Mouse (Mus musculus) left cerebral cortex, postnatal 25 days (tissue): Measurements from ENCODE around the gene Gm28035. TPM values are rescaled to one million over a fixed set of nuclear protein-coding genes. Genes with fewer than 3 reads are reported as not detected.

Source experiments
- DNase-seq, 2 experiments: peaks; one replicate each; pipeline ENCODE4 v3.0.0; 2022; ENCODE audit warnings: low spot score in 2 of 2, mixed read lengths in 1 of 2
- intact Hi-C: fragments of 180-260 bp; cut with DNase I; formaldehyde crosslinking; loops from one replicate; pipeline ENCODE4 v1.15.1; 2025
- total RNA-seq, 2 experiments: library from RNA; stranded (reverse); gene quantifications; 2 replicates each; pipeline ENCODE4 v1.2.3; 2021

The Gm28035 gene
- total RNA-seq, 2 experiments from 2014 or later: 9.9 to 12.3 TPM

DNA sequence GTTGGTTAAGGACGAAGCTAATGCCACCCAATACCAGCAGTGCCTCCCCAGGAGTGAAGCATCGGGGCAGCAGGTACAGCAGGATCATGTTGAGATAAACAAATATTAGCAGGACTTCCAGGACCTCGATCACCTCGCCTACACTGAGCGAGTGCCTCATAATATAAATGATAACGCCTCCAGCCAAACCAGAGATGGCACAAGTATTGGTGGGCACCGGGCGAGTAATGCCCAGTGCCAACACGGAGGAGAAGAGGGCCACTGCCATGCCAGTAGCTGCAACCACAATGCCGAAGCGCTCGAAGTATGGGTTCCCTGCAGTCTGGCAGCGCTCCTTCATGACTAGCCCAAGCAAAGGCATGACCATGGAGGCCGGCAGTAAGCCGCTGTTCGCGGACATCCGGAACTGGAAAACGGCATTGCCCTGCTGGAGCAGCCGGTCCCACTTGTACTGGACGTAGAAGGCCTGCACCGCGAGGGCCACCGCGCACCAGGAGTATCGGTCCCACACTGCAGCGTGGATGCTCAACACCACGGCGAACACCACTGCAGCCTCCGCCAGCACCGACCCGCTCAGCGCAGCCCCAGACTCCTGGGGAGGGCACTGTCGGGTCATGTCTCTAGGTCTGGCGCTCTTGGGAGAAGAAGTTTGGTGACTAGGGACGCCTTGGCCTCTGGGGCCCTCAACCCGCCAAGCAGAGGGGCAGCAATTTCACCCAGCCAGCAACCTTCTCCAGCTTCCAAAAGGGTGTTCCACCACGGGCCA lies 45.2 kb downstream of the Gm28035 start:
- DNase-seq: peak in 1 of 2 experiments; percentile 30
- intact Hi-C loops: no loop called here

- DNase-seq: peak; percentile 95 to 96
- intact Hi-C loops: no loop called here
Measured at GRCm38 (mm10) chr2:30286192-30287026, 46.0 kb downstream of the Gm28035 start, which contains the start of the genes Dolk and Nup188. Gene Dolk (minus strand): TSS chr2:30286334. Gene Nup188 (plus strand): TSS chr2:30286397.

- peak in 1 of 2 experiments; percentile 52 for DNase-seq
- intact Hi-C loops: no loop called here
Measured at GRCm38 (mm10) chr2:30287027-30287373, 46.6 kb downstream of the Gm28035 start.

- intact Hi-C loops: no loop called here
- DNase-seq: no peak
Measured at GRCm38 (mm10) chr2:30299525-30299924, 59.2 kb downstream of the Gm28035 start.

DNA sequence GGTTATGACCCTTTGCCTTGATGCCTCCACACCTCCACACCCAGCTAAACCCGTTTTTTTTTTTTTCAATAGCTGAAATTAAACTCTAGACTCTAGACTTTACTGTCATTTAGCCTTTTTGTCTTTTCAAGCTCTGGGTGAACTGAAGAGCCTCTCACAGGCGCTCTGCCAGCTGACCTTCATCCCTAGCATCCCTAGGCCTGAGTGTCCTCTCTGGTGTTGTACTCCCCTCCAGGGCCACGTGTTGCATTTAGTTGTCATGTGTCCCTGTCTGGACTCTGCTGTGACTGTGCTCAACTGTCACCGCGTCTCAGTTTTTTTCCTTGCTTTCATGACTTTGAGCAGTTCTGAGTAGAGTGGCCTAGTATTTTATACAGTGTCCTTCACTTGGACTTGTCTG lies 59.6 kb downstream of the Gm28035 start:
- DNase-seq: no peak
- intact Hi-C loops: no loop called here

GRCm38 (mm10) chr2:30306087-30306486 lies 65.7 kb downstream of the Gm28035 start:
- intact Hi-C loops: no loop called here
- DNase-seq: no peak

GRCm38 (mm10) chr2:30309351-30309750 lies 69.0 kb downstream of the Gm28035 start:
- intact Hi-C loops: no loop called here
- DNase-seq: no peak

GRCm38 (mm10) chr2:30311481-30311880 lies 71.1 kb downstream of the Gm28035 start:
- DNase-seq: peak in 1 of 2 experiments; percentile 72
- intact Hi-C loops: no loop called here

- intact Hi-C loops: no loop called here
Measured at GRCm38 (mm10) chr2:30316136-30316535, 75.8 kb downstream of the Gm28035 start.

GRCm38 (mm10) chr2:30316955-30317354 lies 76.6 kb downstream of the Gm28035 start:
- intact Hi-C loops: no loop called here
- DNase-seq: peak in 1 of 2 experiments; percentile 58

More at GRCm38 (mm10) chr2:30316136-30316535, 75.8 kb downstream of the Gm28035 start:
- no peak for DNase-seq

- intact Hi-C loops: no loop called here
- no peak for DNase-seq
Measured at GRCm38 (mm10) chr2:30319260-30319659, 78.9 kb downstream of the Gm28035 start.

- no peak for DNase-seq
- intact Hi-C loops: no loop called here
Measured at GRCm38 (mm10) chr2:30323111-30323510, 82.7 kb downstream of the Gm28035 start.

DNA sequence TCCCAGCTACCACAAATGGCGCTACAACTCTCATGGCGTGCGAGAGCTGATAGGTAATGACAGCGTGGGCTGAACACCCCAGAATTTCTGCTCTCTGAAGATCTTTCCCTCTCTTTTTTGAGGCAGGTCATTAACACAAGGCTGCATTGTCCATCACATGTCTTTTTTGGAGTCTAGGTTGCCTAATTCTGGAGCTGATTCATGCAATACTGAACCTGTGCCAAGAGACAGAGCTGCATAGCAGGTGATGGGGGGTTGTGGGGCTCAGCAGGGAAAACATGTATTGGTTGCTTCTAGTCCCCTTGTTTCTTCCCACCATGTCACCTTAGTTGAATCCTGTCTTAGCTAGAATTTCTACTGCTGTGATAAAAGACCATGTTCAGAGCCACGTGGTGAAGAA lies 84.9 kb downstream of the Gm28035 start:
- intact Hi-C loops: no loop called here

GRCm38 (mm10) chr2:30327276-30327675 lies 86.9 kb downstream of the Gm28035 start:
- intact Hi-C loops: no loop called here
- DNase-seq: no peak

More for the DNA sequence above, 84.9 kb downstream of the Gm28035 start:
- no peak for DNase-seq

DNA sequence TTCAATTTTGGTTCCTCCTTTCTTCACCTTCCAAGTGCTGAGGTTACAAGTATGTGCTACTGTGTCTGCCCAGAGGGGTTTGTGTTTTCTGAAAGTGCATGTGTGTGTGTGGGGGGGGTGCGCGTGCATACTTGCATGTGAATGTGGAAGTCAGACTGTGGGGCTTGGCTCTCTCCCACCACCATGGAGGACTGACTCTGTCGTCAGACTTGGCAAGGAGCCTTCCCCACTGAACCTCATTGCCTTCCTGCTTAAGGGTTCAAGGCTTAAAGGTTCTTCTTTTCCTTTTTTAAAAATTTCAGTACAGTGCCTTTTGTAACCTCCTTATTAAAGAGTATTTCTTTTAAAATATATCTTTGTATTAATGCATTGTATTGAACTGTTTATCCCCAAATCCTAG lies 88.4 kb downstream of the Gm28035 start:
- intact Hi-C loops: no loop called here
- DNase-seq: no peak

Other genes with a start within 250 kb of the Gm28035 start
- gene Wdr34, start 191.7 kb upstream of the Gm28035 start, total RNA-seq: 10 to 100 TPM; 37.4 to 37.9 TPM
- 100 to 1,000 TPM; 186 to 193 TPM for gene Set, start 183.2 kb upstream of the Gm28035 start, total RNA-seq
- 1 to 10 TPM; 1.6 to 2.4 TPM for gene Pkn3, start 162.9 kb upstream of the Gm28035 start, total RNA-seq
- 1 to 10 TPM; 8.5 to 8.8 TPM for gene Zdhhc12, start 146.9 kb upstream of the Gm28035 start, total RNA-seq
- gene Zer1, start 116.0 kb upstream of the Gm28035 start, total RNA-seq: 100 to 1,000 TPM; 152 TPM
- gene Tbc1d13, start 106.8 kb upstream of the Gm28035 start, total RNA-seq: 10 to 100 TPM; 51.3 to 58.4 TPM
- gene Endog, start 69.1 kb upstream of the Gm28035 start, total RNA-seq: 10 to 100 TPM; 20.4 to 21.8 TPM
- gene Spout1, start 62.1 kb upstream of the Gm28035 start, total RNA-seq: 10 to 100 TPM; 34.7 to 36.9 TPM
- gene Kyat1, start 34.7 kb upstream of the Gm28035 start, total RNA-seq: 10 to 100 TPM; 12.2 to 16.7 TPM
- 10 to 100 TPM; 53.9 to 59.8 TPM for gene Lrrc8a, start 2.9 kb upstream of the Gm28035 start, total RNA-seq
- 10 to 100 TPM; 18.8 to 19.7 TPM for gene Phyhd1, start 25.6 kb downstream of the Gm28035 start, total RNA-seq
- gene Gm28038, start 40.5 kb downstream of the Gm28035 start, total RNA-seq: 1 to 10 TPM in 1 of 2 experiments, not detected in 1; 1.3 TPM
- gene Dolk, start 45.8 kb downstream of the Gm28035 start, total RNA-seq: 10 to 100 TPM; 23.7 to 26.3 TPM
- gene Nup188, start 45.8 kb downstream of the Gm28035 start, total RNA-seq: 10 to 100 TPM; 21.6 to 22.6 TPM
- 100 to 1,000 TPM; 277 to 301 TPM for gene Sh3glb2, start 118.8 kb downstream of the Gm28035 start, total RNA-seq
- 100 to 1,000 TPM; 120 to 124 TPM for gene Miga2, start 123.7 kb downstream of the Gm28035 start, total RNA-seq
- gene Dolpp1, start 151.7 kb downstream of the Gm28035 start, total RNA-seq: 10 to 100 TPM; 27.5 to 29.2 TPM
- gene Crat, start 175.2 kb downstream of the Gm28035 start, total RNA-seq: 10 to 100 TPM; 48.4 to 50.7 TPM
- gene Ptpa, start 175.5 kb downstream of the Gm28035 start, total RNA-seq: 100 to 1,000 TPM; 172 to 174 TPM
- 10 to 100 TPM; 16.0 to 18.4 TPM for gene Ier5l, start 233.7 kb downstream of the Gm28035 start, total RNA-seq